Mouse (Mus musculus) liver, embryonic 18 days (tissue): ENCODE measurements around the gene Olfr209. TPM values are rescaled to one million over a fixed set of nuclear protein-coding genes. Genes with fewer than 3 reads are reported as not detected.

Source experiments
- polyA plus RNA-seq: library from polyadenylated mRNA; depleted of rRNA; stranded (reverse); fragments of >200 nt; gene quantifications from 2 replicates; pipeline ENCODE4 v1.2.3, GENCODE M21; 2012; rRNA removed

Gene Olfr209
- polyA plus RNA-seq, result not detected in 2 replicates

DNA sequence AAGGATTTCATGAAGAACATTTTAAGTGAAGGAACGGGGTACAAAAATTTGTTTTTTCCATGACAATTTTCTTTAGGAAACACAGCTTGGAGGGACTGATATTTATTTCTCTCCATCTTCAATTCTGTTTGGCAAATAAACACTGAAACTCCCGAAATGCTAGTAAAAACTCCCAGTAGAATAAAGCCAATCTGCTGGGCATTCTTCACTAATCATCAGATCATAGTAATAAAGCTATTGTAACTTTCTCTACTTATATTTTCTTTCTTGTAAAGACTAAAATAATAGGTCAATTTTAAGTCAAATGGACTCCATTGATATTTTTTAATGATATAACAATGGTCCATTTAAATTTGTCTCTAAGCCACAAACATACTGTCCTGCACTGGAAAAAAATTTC lies at the start of gene Olfr209:
Gene Olfr209, minus strand, starts transcription at position 101 of the 400 bp plus-strand sequence.

DNA sequence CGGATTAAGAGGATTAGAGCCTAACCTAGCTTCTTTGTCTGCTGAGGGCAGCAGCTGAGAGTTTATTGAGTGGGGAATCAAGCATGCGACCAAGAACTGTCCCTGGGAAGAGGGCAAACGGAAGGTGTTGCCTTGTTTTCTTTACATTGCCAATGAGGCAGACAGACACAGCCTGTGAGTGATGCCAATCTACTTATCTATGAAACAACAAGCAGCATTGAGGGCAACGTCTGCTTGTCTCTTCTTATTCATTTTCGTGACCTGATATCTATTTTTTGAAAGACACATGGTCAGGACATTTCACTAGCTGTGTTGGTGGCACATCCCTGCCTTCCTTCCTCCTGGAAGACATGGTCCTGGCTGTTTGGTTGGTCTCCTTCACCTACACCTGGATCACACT lies 43.2 kb upstream of the Olfr209 start, which contains the start of gene Gabrr3:
Gene Gabrr3, plus strand, starts transcription at position 301 of the 400 bp plus-strand sequence.

GRCm38 (mm10) chr16:59349146-59349545 lies 14.6 kb downstream of the Olfr209 start, which contains the start of gene Olfr206:
TSS of gene Olfr206 (minus strand) at chr16:59349246.

DNA sequence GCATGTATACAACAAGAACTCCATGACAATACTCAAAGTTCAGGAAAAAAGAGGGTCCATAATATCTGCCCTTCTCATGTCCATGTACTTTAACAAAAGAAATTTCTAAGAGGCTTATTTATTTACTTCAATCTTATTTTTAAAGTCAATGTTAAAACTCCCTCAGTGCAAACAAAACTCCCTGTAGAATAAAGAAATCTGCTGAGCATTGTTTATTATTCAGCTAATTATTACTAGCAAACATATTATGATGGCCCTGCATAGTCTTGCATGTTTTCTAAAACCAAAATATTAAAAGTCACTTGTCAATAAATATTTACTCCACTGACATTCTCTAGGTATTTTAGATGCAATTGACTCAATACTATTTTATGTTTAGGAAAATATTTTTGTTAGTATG lies 32.8 kb downstream of the Olfr209 start, which contains the start of gene Olfr205:
Gene Olfr205, minus strand, starts transcription at position 101 of the 400 bp plus-strand sequence.

GRCm38 (mm10) chr16:59318148-59318547 lies 45.6 kb downstream of the Olfr209 start, which contains the start of gene Olfr204:
TSS of gene Olfr204 (minus strand) at chr16:59318248.

Other genes starting within 250 kb of the Olfr209 start
- not detected in 2 replicates for gene Olfr194, start 242.9 kb downstream of the Olfr209 start, polyA plus RNA-seq
- gene Olfr195, start 216.9 kb downstream of the Olfr209 start, polyA plus RNA-seq, result not detected in 2 replicates
- not detected in 2 replicates for gene Olfr196, start 193.5 kb downstream of the Olfr209 start, polyA plus RNA-seq
- gene Olfr198, start 160.5 kb downstream of the Olfr209 start, polyA plus RNA-seq, result not detected in 2 replicates
- not detected in 2 replicates for gene Olfr199, start 144.2 kb downstream of the Olfr209 start, polyA plus RNA-seq
- 0.01 TPM in 2 replicates for gene Olfr201, start 91.4 kb downstream of the Olfr209 start, polyA plus RNA-seq
- not detected in 2 replicates for gene Olfr202, start 77.2 kb downstream of the Olfr209 start, polyA plus RNA-seq
- not detected in 2 replicates for gene Olfr203, start 65.1 kb downstream of the Olfr209 start, polyA plus RNA-seq
- not detected in 2 replicates for gene Olfr204, start 45.7 kb downstream of the Olfr209 start, polyA plus RNA-seq
- gene Olfr205, start 32.9 kb downstream of the Olfr209 start, polyA plus RNA-seq, result not detected in 2 replicates
- not detected in 2 replicates for gene Olfr206, start 14.7 kb downstream of the Olfr209 start, polyA plus RNA-seq
- not detected in 2 replicates for gene Gabrr3, start 43.3 kb upstream of the Olfr209 start, polyA plus RNA-seq
- 5.8 TPM in 2 replicates for gene Riox2, start 107.8 kb upstream of the Olfr209 start, polyA plus RNA-seq
- 0.82 and 0.89 TPM in 2 replicates for gene Crybg3, start 237.0 kb upstream of the Olfr209 start, polyA plus RNA-seq